Mouse (Mus musculus): Measurements from ENCODE around the gene Pawr. TPM values are rescaled to one million over a fixed set of nuclear protein-coding genes. Genes with fewer than 3 reads are reported as not detected.
A peak's percentile ranks its signal among the peaks of the same experiment; 100 is the strongest.

The Pawr gene
- polyA plus RNA-seq, 1 experiment from 2014 or later = 11.6 TPM

GRCm38 (mm10) chr10:108403366-108403865, 71.5 kb downstream of the Pawr start:
- Histone ChIP-seq H3K36me3 (no peaks in the 10 kb centered on the region), H3K27me3 (replicated peaks) (no peaks in the 10 kb centered on the region), H3K9me3 (replicated peaks) (no peaks in the 10 kb centered on the region), H3K9ac (no peak overlapping the region), H3K4me2 (no peak overlapping the region), H3K27ac (no peak overlapping the region), H3K4me1 (0 out of 2 replicates have a peak, but pooled peaks cover 9% of the 10 kb centered on the region), H3K4me3 (no peak overlapping the region)
- ATAC-seq = no peak
- WGBS (ENCODE audit: insufficient replicate concordance) = 87% methylated on average over 4 of the region's 4 CpGs

DNA sequence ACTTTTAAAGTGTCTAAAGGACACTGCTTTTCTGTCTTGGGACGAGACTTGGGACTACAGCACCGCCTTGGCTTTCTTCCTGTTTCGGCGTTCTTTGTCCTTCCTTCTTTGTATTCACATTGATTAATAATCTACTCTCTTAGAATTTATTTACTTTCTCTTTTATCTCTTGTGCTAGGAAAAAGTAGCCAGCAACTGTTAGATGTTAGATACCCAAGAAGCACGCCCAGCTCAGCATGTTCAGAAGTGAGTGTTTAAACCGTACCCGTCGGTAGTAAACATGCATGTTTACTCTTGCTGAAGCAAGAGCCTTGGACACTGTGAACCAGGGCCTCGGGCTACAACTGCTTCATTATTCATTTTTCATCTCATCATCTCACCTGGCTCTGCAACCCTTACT, 72.2 kb downstream of the Pawr start:
- peak overlapping the region; percentile 48; the same call in 1 of the 2 replicates for H3K27ac ChIP-seq
- no peak overlapping the region for H3K4me3 ChIP-seq
- no peak overlapping the region for H3K4me2 ChIP-seq
- no peak for ATAC-seq
- no peak overlapping the region for H3K9ac ChIP-seq
- whole genome bisulfite sequencing (ENCODE audit: insufficient replicate concordance) = 71% methylated on average over 9 of the region's 9 CpGs
- H3K27me3 ChIP-seq (replicated peaks) = no peaks in the 10 kb centered on the region
- H3K9me3 ChIP-seq (replicated peaks) = no peaks in the 10 kb centered on the region
- H3K4me1 ChIP-seq = 0 out of 2 replicates have a peak, but pooled peaks cover 9% of the 10 kb centered on the region
- H3K36me3 ChIP-seq = no peaks in the 10 kb centered on the region

GRCm38 (mm10) chr10:108405076-108405475, 73.2 kb downstream of the Pawr start:
- 0 out of 2 replicates have a peak overlapping the region, but pooled peaks have one; percentile 48 for H3K27ac ChIP-seq
- H3K9me3 ChIP-seq (replicated peaks) = no peaks in the 10 kb centered on the region
- H3K4me3 ChIP-seq = no peak overlapping the region
- H3K27me3 ChIP-seq (replicated peaks) = no peaks in the 10 kb centered on the region
- 75% methylated on average over 8 of the region's 8 CpGs for WGBS (ENCODE audit: insufficient replicate concordance)
- H3K4me1 ChIP-seq = peaks cover 12% of the 10 kb centered on the region; the same call in 1 of the 2 replicates
- no peak overlapping the region for H3K4me2 ChIP-seq
- no peaks in the 10 kb centered on the region; the same call in 1 of the 2 replicates for H3K36me3 ChIP-seq
- ATAC-seq = no peak
- H3K9ac ChIP-seq = no peak overlapping the region

DNA sequence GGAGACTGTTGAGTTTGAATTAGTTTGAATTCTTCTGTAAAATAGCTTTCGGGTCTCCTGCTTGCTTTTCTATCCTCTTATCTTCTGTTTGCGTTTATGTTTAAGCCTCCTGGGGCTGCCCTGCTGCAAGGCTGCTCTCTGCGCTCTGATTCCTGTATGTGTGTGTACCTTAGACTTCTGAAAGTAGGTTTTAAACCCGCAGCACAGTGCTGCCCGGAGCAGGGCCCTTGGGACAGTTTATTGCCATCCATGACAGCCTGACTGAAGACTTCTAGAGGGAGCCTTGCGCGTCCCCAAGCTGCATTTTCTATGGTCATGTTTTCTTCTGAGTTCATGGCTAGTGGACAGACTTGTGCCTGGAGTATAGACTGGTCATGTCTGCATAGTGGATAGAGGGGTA, 74.0 kb downstream of the Pawr start:
- H3K4me1 ChIP-seq = peaks cover 12% of the 10 kb centered on the region; the same call in 1 of the 2 replicates
- H3K9me3 ChIP-seq (replicated peaks) = no peaks in the 10 kb centered on the region
- 58% methylated on average over 7 of the region's 7 CpGs for WGBS (ENCODE audit: insufficient replicate concordance)
- peak overlapping the region; percentile 16 for H3K27ac ChIP-seq
- H3K4me3 ChIP-seq = no peak overlapping the region
- no peak overlapping the region for H3K4me2 ChIP-seq
- H3K36me3 ChIP-seq = no peaks in the 10 kb centered on the region; the same call in 1 of the 2 replicates
- ATAC-seq = no peak
- no peak overlapping the region for H3K9ac ChIP-seq
- H3K27me3 ChIP-seq (replicated peaks) = no peaks in the 10 kb centered on the region

DNA sequence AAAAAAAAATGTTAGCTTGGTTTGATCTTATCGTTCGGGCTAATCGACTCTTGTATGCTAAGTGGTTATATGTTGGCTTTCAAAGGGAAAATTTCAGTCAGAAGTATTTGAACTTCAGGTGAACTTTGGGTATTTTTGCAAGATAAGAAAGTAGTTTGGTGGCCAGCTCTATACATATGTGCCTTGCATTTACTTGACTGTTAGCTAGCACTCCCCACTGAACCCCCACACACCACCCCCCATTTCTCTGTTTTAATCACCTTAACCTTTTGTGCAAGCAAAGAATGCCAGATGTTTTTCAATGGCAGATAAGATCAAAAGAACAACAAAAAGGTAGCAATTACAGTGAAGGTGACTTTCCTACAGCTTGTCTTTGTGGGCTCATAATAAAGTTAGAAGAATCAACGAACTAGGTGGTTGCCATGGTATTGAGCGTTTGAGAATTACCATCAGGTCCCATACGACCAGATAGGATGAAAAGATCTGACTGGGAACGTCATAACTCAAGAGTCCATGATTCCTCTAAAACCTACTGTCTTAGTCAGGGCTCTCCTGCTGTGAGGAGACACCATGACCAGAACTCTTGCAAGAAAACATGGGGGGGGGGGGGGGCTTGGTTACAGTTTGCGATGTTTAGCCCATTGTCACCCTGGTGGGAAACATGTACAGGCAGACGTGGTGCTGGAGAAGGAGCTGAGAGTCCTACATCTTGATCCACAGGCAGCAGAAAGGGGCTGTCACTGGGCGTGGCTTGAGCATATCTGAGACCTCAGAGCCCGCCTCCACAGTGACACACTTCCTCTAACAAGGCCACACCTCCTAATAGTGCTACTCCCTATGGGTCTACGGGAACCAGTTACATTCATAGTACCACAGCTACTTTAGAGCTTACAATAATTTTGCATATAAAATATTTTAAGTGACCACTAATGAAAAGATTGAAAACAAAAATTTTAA, 75.2 kb downstream of the Pawr start:
- Histone ChIP-seq H3K4me1 (peaks cover 12% of the 10 kb centered on the region; the same call in 1 of the 2 replicates), H3K36me3 (peaks cover 9% of the 10 kb centered on the region), H3K4me2 (no peak overlapping the region), H3K27ac (no peak overlapping the region), H3K9ac (no peak overlapping the region), H3K27me3 (replicated peaks) (no peaks in the 10 kb centered on the region), H3K9me3 (replicated peaks) (no peaks in the 10 kb centered on the region), H3K4me3 (no peak overlapping the region)
- WGBS (ENCODE audit: insufficient replicate concordance) = 76% methylated on average over 12 of the region's 12 CpGs
- peak; percentile 68 for ATAC-seq

- H3K36me3 ChIP-seq = peaks cover 13% of the 10 kb centered on the region
- no peak overlapping the region for H3K4me2 ChIP-seq
- no peak overlapping the region for H3K4me3 ChIP-seq
- H3K27me3 ChIP-seq (replicated peaks) = no peaks in the 10 kb centered on the region
- ATAC-seq = no peak
- WGBS (ENCODE audit: insufficient replicate concordance) = 77% methylated on average over 5 of the region's 5 CpGs
- H3K9me3 ChIP-seq (replicated peaks) = no peaks in the 10 kb centered on the region
- peaks cover 8% of the 10 kb centered on the region; the same call in 1 of the 2 replicates for H3K4me1 ChIP-seq
- H3K27ac ChIP-seq = peak overlapping the region; percentile 31; the same call in 1 of the 2 replicates
- H3K9ac ChIP-seq = no peak overlapping the region
These were observed 76.1 kb downstream of the Pawr start for GRCm38 (mm10) chr10:108408025-108408424.

- no peak for ATAC-seq
- Histone ChIP-seq H3K4me1 (peaks cover 8% of the 10 kb centered on the region; the same call in 1 of the 2 replicates), H3K4me2 (no peak overlapping the region)
These were observed 76.5 kb downstream of the Pawr start for GRCm38 (mm10) chr10:108408437-108408836.

GRCm38 (mm10) chr10:108408986-108409385, 77.1 kb downstream of the Pawr start:
- Histone ChIP-seq H3K27ac (no peak overlapping the region), H3K4me1 (peaks cover 8% of the 10 kb centered on the region; the same call in 1 of the 2 replicates), H3K4me2 (no peak overlapping the region), H3K4me3 (no peak overlapping the region), H3K9ac (no peak overlapping the region), H3K36me3 (peaks cover 16% of the 10 kb centered on the region), H3K9me3 (replicated peaks) (no peaks in the 10 kb centered on the region), H3K27me3 (replicated peaks) (no peaks in the 10 kb centered on the region)
- 77% methylated on average over 6 of the region's 6 CpGs for WGBS (ENCODE audit: insufficient replicate concordance)
- ATAC-seq = no peak

More at GRCm38 (mm10) chr10:108408437-108408836, 76.5 kb downstream of the Pawr start:
- peaks cover 13% of the 10 kb centered on the region for H3K36me3 ChIP-seq
- no peaks in the 10 kb centered on the region for H3K27me3 ChIP-seq (replicated peaks)
- 0 out of 2 replicates have a peak overlapping the region, but pooled peaks have one; percentile 31 for H3K27ac ChIP-seq
- no peak overlapping the region for H3K4me3 ChIP-seq
- WGBS (ENCODE audit: insufficient replicate concordance) = 72% methylated on average over 6 of the region's 6 CpGs
- no peaks in the 10 kb centered on the region for H3K9me3 ChIP-seq (replicated peaks)
- no peak overlapping the region for H3K9ac ChIP-seq

- peaks cover 17% of the 10 kb centered on the region for H3K36me3 ChIP-seq
- no peak overlapping the region for H3K27ac ChIP-seq
- 79% methylated on average over 6 of the region's 6 CpGs for WGBS (ENCODE audit: insufficient replicate concordance)
- ATAC-seq = no peak
- H3K9me3 ChIP-seq (replicated peaks) = no peaks in the 10 kb centered on the region
- peaks cover 4% of the 10 kb centered on the region; the same call in 1 of the 2 replicates for H3K4me1 ChIP-seq
- no peak overlapping the region for H3K4me2 ChIP-seq
- no peaks in the 10 kb centered on the region for H3K27me3 ChIP-seq (replicated peaks)
- no peak overlapping the region for H3K9ac ChIP-seq
- no peak overlapping the region for H3K4me3 ChIP-seq
These were observed 77.6 kb downstream of the Pawr start for GRCm38 (mm10) chr10:108409529-108409928.

DNA sequence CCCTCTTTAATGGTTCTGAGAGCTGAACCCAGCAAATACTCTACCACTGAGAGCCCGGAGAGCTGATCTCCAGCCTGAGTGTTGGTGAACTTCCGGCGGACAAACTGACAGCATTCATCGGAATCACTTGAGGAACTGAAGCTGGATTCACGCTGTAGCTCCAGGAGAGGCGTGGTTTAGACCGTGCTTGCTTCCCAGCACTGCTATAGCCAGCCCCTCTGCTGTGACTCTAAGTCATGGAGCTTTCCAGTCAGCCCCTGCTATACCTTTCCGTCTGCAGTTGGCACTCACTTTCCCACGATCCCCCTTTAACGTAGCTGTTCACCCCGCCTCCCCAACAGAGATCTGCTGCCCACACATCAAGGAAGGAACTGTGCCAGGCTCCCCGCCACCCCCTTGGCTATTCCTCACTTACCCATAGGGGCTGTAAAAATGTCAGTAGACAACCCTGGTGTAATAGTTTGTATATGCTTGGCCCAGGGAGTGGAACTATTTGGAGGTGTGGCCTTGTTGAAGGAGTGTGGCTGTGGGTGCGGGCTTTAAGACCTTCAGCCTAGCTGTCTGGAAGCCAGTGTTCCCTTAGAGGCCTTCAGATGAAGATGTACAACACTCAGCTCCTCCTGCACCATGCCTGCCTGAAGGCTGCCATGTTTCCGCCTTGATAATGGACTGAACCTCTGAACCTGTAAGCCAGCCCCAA, 83.2 kb downstream of the Pawr start:
- H3K4me3 ChIP-seq = no peak overlapping the region
- H3K9me3 ChIP-seq (replicated peaks) = no peaks in the 10 kb centered on the region
- H3K4me2 ChIP-seq = no peak overlapping the region
- no peaks in the 10 kb centered on the region for H3K27me3 ChIP-seq (replicated peaks)
- H3K9ac ChIP-seq = no peak overlapping the region
- no peak for ATAC-seq
- H3K27ac ChIP-seq = no peak overlapping the region
- H3K36me3 ChIP-seq = peaks cover 27% of the 10 kb centered on the region
- WGBS (ENCODE audit: insufficient replicate concordance) = 84% methylated on average over 14 of the region's 14 CpGs
- H3K4me1 ChIP-seq = no peaks in the 10 kb centered on the region

DNA sequence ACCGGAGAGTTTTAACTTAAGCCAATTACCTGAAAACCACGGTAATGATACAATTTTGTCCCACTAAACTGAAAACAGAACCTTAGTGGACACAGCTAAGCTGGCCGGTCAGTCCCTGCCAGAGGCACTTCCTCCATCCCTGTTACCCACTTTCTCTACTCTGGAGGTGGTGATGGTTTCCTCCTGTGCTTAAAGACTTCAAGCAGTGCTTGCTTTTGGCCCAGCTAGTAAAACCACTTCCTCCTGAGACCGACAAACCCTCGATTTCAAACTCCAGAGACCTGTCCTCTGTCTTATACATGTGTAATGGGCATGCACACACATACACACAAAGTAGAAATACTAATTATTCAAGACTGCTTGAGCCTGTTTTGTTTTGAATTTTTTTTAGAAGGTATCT, 85.5 kb downstream of the Pawr start:
- ATAC-seq = no peak
- Histone ChIP-seq H3K4me3 (no peak overlapping the region), H3K9ac (no peak overlapping the region), H3K9me3 (replicated peaks) (no peaks in the 10 kb centered on the region), H3K36me3 (peaks cover 17% of the 10 kb centered on the region), H3K4me1 (no peaks in the 10 kb centered on the region), H3K27me3 (replicated peaks) (no peaks in the 10 kb centered on the region), H3K27ac (no peak overlapping the region), H3K4me2 (no peak overlapping the region)
- 43% methylated on average over 5 of the region's 5 CpGs for WGBS (ENCODE audit: insufficient replicate concordance)
